Mouse (Mus musculus) ES-E14 (cell line): Measurements from ENCODE around the gene Rabgap1l.

Experiments used
- CHD2 ChIP-seq: IDR thresholded peaks from 2 replicates; pipeline ENCODE4 v1.6.1; 2014; ENCODE audit warnings: mild to moderate bottlenecking, low read depth, low read length, inconsistent platforms
- HCFC1 ChIP-seq: IDR thresholded peaks from 2 replicates; pipeline ENCODE4 v1.6.1; 2012; ENCODE audit warnings: low read length, inconsistent platforms, borderline replicate concordance; ENCODE audit not compliant: insufficient read depth
- MAFK ChIP-seq: IDR thresholded peaks from 2 replicates; pipeline ENCODE4 v1.6.1; 2014; ENCODE audit warnings: mild to moderate bottlenecking, low read depth, low read length, inconsistent platforms; ENCODE audit not compliant: insufficient read depth
- ZC3H11A ChIP-seq: IDR thresholded peaks from 2 replicates; pipeline ENCODE4 v1.6.1; 2012; ENCODE audit warnings: low read depth, mild to moderate bottlenecking, inconsistent platforms, low read length, borderline replicate concordance
- ZNF384 ChIP-seq: IDR thresholded peaks from 2 replicates; pipeline ENCODE4 v1.6.1; 2012; ENCODE audit warnings: low read depth, low read length, inconsistent platforms

DNA sequence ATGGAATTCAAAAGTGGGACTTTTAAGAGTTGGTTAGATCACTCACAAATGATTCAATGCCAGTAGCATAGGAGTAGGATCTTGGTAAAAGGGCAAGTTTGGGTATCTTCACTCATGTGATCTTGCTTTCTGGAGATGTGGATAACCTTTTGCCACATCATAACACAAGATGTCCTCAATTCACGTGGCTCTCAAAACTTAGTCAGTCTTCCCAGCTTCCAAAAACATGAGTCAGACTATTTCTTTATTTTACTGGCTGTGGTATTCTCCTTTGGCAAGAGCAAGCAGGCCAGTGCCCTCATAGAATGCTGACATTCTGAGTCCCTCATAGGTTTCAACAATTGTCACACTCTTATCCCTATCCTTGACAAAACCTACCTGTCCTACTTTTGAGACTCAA, 242.4 kb downstream of the Rabgap1l start:
- TF ChIP-seq ZNF384, result no peak
- TF ChIP-seq HCFC1, result no peak
- no peak for TF ChIP-seq CHD2
- no peak for TF ChIP-seq MAFK
- TF ChIP-seq ZC3H11A, result no peak
